9 mouse cellular contexts compared by ENCODE assay signal in genomic region chr2:165832295-165832694, GRCm38 (mm10).
DNase-seq lines count a peak whose midpoint lies in the region; ATAC-seq lines count a peak whose summit lies in the region.
"Had no signal": no experiment of that assay in that cellular context is flagged by ENCODE, and none has a peak within 500 bp of the region (broad histone marks: within the 10 kb centered on the region; RNA-seq: fewer than 3 reads in every experiment).

No protein-coding gene starts in this region.

- H3K36me3 ChIP-seq in midbrain, embryonic 13.5 days: peaks cover 90% of the 10 kb centered on the region
- H3K36me3 ChIP-seq in midbrain, embryonic 10.5 days: peaks cover 99% of the 10 kb centered on the region
- H3K36me3 ChIP-seq in embryonic facial prominence, embryonic 14.5 days (ENCODE audit: control insufficient read depth, insufficient read depth, low read length): peaks cover 95% of the 10 kb centered on the region
- peaks cover 96% of the 10 kb centered on the region for H3K36me3 ChIP-seq in kidney, embryonic 15.5 days

- H3K27me3 ChIP-seq in midbrain, embryonic 13.5 days: no peaks in the 10 kb centered on the region
- no peaks in the 10 kb centered on the region for H3K27me3 ChIP-seq in midbrain, embryonic 10.5 days (ENCODE audit: low read depth, poor library complexity, severe bottlenecking)
- no peaks in the 10 kb centered on the region for H3K27me3 ChIP-seq in embryonic facial prominence, embryonic 14.5 days (replicated peaks; ENCODE audit: control insufficient read depth, insufficient read depth, low read length)
- H3K27me3 ChIP-seq in kidney, embryonic 15.5 days: no peaks in the 10 kb centered on the region

- H3K4me3 ChIP-seq in midbrain, embryonic 13.5 days (replicated peaks): no peak overlapping the region
- no peak overlapping the region for H3K4me3 ChIP-seq in midbrain, embryonic 10.5 days
- H3K4me3 ChIP-seq in embryonic facial prominence, embryonic 14.5 days (ENCODE audit: low read depth, low read length): no peak overlapping the region
- no peak overlapping the region for H3K4me3 ChIP-seq in kidney, embryonic 15.5 days (replicated peaks)

- H3K4me2 ChIP-seq in midbrain, embryonic 13.5 days (replicated peaks): no peak overlapping the region
- no peak overlapping the region for H3K4me2 ChIP-seq in embryonic facial prominence, embryonic 14.5 days (ENCODE audit: low read depth, low read length)
- H3K4me2 ChIP-seq in kidney, embryonic 15.5 days: no peak overlapping the region

- peak overlapping the region; percentile 40; the same call in 1 of the 2 replicates for H3K27ac ChIP-seq in midbrain, embryonic 13.5 days
- H3K27ac ChIP-seq in midbrain, embryonic 10.5 days (replicated peaks): no peak overlapping the region
- peak overlapping the region; percentile 70 for H3K27ac ChIP-seq in embryonic facial prominence, embryonic 14.5 days (replicated peaks; ENCODE audit: low read depth, low read length)
- H3K27ac ChIP-seq in kidney, embryonic 15.5 days: peak overlapping the region; percentile 71

- H3K9me3 ChIP-seq in midbrain, embryonic 13.5 days: no peaks in the 10 kb centered on the region
- no peaks in the 10 kb centered on the region for H3K9me3 ChIP-seq in midbrain, embryonic 10.5 days (replicated peaks)
- H3K9me3 ChIP-seq in embryonic facial prominence, embryonic 14.5 days (ENCODE audit: control insufficient read depth, low read length): no peaks in the 10 kb centered on the region
- H3K9me3 ChIP-seq in kidney, embryonic 15.5 days (replicated peaks): no peaks in the 10 kb centered on the region

- DNase-seq in midbrain, embryonic 10.5 days (ENCODE audit: low spot score): no peak
- DNase-seq in embryonic facial prominence, embryonic 14.5 days (ENCODE audit: low spot score): peak; percentile 67
- peak; percentile 61 for DNase-seq in lung, postnatal 36 days
- DNase-seq in adrenal gland, postnatal 14 days: no peak
- DNase-seq in ovary, postnatal 10 days (ENCODE audit: low spot score): no peak
- no peak for DNase-seq in urinary bladder, postnatal 4 days (ENCODE audit: low spot score in 2 of 2)
- DNase-seq: thymus, postnatal 14 days had no signal

- WGBS in midbrain, embryonic 13.5 days: 71% methylated on average over 9 of the region's 9 CpGs
- WGBS in midbrain, embryonic 10.5 days: 75% methylated on average over 9 of the region's 9 CpGs
- WGBS in embryonic facial prominence, embryonic 14.5 days: 54% methylated on average over 9 of the region's 9 CpGs
- WGBS in kidney, embryonic 15.5 days: 50% methylated on average over 9 of the region's 9 CpGs

- no peak for ATAC-seq in midbrain, embryonic 13.5 days
- no peak for ATAC-seq in embryonic facial prominence, embryonic 14.5 days (ENCODE audit: low read depth)
- ATAC-seq in kidney, embryonic 15.5 days (replicated peaks; ENCODE audit: low FRiP score): no peak

- H3K9ac ChIP-seq in midbrain, embryonic 13.5 days (replicated peaks): no peak overlapping the region
- H3K9ac ChIP-seq in embryonic facial prominence, embryonic 14.5 days (ENCODE audit: low read depth, low read length): no peak overlapping the region
- H3K9ac ChIP-seq in kidney, embryonic 15.5 days: no peak overlapping the region

- H3K4me1 ChIP-seq in midbrain, embryonic 13.5 days (replicated peaks): peaks cover 16% of the 10 kb centered on the region
- H3K4me1 ChIP-seq in midbrain, embryonic 10.5 days: peaks cover 5% of the 10 kb centered on the region; the same call in 1 of the 2 replicates
- peaks cover 21% of the 10 kb centered on the region for H3K4me1 ChIP-seq in embryonic facial prominence, embryonic 14.5 days (ENCODE audit: control insufficient read depth, insufficient read depth, low read length)
- H3K4me1 ChIP-seq in kidney, embryonic 15.5 days: peaks cover 37% of the 10 kb centered on the region

Comparison
In these comparisons a context has a peak if more than half of its experiments do, and no peak if none do; other contexts are left out.
1. DNase-seq: peak in embryonic facial prominence, embryonic 14.5 days (single experiment) and lung, postnatal 36 days (single experiment); none in midbrain, embryonic 10.5 days (single experiment), adrenal gland, postnatal 14 days (single experiment), ovary, postnatal 10 days (single experiment) and urinary bladder, postnatal 4 days (0 of 2).